ENCODE assay signal across 9 mouse cellular contexts in the genomic region with DNA sequence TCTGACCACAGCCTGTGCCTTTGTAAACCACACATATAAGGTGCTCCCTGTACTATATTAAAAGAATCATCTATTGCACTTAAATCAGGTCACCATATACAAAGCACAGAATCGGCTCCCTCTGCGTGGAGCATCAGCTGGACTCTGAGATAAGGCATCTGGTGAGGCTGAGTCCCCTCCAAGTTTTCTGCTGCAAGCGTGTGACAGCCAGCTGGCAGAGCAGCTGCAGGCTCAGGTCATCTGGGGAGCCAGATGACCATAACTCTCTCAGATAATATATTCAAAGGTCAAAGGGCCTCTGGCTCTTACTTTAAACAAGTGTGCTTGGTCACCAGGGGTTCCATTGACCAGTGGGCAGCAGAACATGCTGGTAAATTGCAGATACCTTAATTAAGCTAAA.
DNase-seq lines count a peak whose midpoint lies in the region; ATAC-seq and TF ChIP-seq lines count a peak whose summit lies in the region.
"Had no signal": no experiment of that assay in that cellular context is flagged by ENCODE, and none has a peak within 500 bp of the region (broad histone marks: within the 10 kb centered on the region; RNA-seq: fewer than 3 reads in every experiment).

No protein-coding gene starts in this region.

- ATAC-seq in stomach, embryonic 16.5 days (ENCODE audit: insufficient read depth, low FRiP score): peak; percentile 41; the same call in 1 of the 2 replicates
- ATAC-seq in stomach, postnatal 0 days (ENCODE audit: low FRiP score, low TSS enrichment): no peak
- ATAC-seq in monocyte, adult 5-6 weeks (replicated peaks; ENCODE audit: insufficient number of reproducible peaks, low FRiP score, low TSS enrichment, poor library complexity, severe bottlenecking): no peak

- H3K36me3 ChIP-seq in heart, embryonic 10.5 days: no peaks in the 10 kb centered on the region
- no peaks in the 10 kb centered on the region for H3K36me3 ChIP-seq in stomach, embryonic 16.5 days (ENCODE audit: control insufficient read depth, insufficient read depth, low read length)
- H3K36me3 ChIP-seq in stomach, postnatal 0 days (ENCODE audit: control insufficient read depth, insufficient read depth, low read length): no peaks in the 10 kb centered on the region
- H3K36me3 ChIP-seq: embryonic facial prominence, embryonic 15.5 days had no signal

- no peak for TF ChIP-seq EP300 in stomach, postnatal 0 days (optimal IDR thresholded peaks at IDR 0.05)

- no peak overlapping the region for H3K9ac ChIP-seq in stomach, embryonic 16.5 days (ENCODE audit: low read length)
- H3K9ac ChIP-seq in stomach, postnatal 0 days (ENCODE audit: low read length): no peak overlapping the region
- H3K9ac ChIP-seq: embryonic facial prominence, embryonic 15.5 days had no signal

- DNase-seq in heart, adult 11 months: peak; percentile 94
- DNase-seq in heart, embryonic 10.5 days (ENCODE audit: low spot score): no peak
- DNase-seq in stomach, postnatal 0 days (ENCODE audit: low spot score): no peak
- DNase-seq in kidney, postnatal 4 days: peak; percentile 72 to 78
- DNase-seq in testis, postnatal 14 days (ENCODE audit: low spot score): no peak
- no peak for DNase-seq in cerebellum, postnatal 25 days

- no peaks in the 10 kb centered on the region for H3K27me3 ChIP-seq in heart, embryonic 10.5 days (ENCODE audit: insufficient read depth, poor library complexity, severe bottlenecking)
- no peaks in the 10 kb centered on the region for H3K27me3 ChIP-seq in stomach, embryonic 16.5 days (ENCODE audit: control insufficient read depth, insufficient read depth, low read length)
- no peaks in the 10 kb centered on the region for H3K27me3 ChIP-seq in stomach, postnatal 0 days (ENCODE audit: control insufficient read depth, insufficient read depth, low read length)
- H3K27me3 ChIP-seq: embryonic facial prominence, embryonic 15.5 days had no signal

- peaks cover 18% of the 10 kb centered on the region for H3K4me1 ChIP-seq in heart, embryonic 10.5 days
- H3K4me1 ChIP-seq in stomach, embryonic 16.5 days (ENCODE audit: control insufficient read depth, insufficient read depth, low read length): peaks cover 20% of the 10 kb centered on the region
- peaks cover 5% of the 10 kb centered on the region; the same call in 1 of the 2 replicates for H3K4me1 ChIP-seq in stomach, postnatal 0 days (replicated peaks; ENCODE audit: control insufficient read depth, insufficient read depth)

- TF ChIP-seq CTCF in stomach, postnatal 0 days (IDR thresholded peaks at IDR 0.05; ENCODE audit: low read depth): no peak

- H3K9me3 ChIP-seq in heart, embryonic 10.5 days: no peaks in the 10 kb centered on the region
- H3K9me3 ChIP-seq in stomach, embryonic 16.5 days (replicated peaks; ENCODE audit: control insufficient read depth, low read length): no peaks in the 10 kb centered on the region
- no peaks in the 10 kb centered on the region for H3K9me3 ChIP-seq in stomach, postnatal 0 days (ENCODE audit: control insufficient read depth, low read length)
- H3K9me3 ChIP-seq: embryonic facial prominence, embryonic 15.5 days had no signal

- H3K4me3 ChIP-seq in heart, embryonic 10.5 days: no peak overlapping the region
- no peak overlapping the region for H3K4me3 ChIP-seq in stomach, embryonic 16.5 days (replicated peaks; ENCODE audit: low read length)
- no peak overlapping the region for H3K4me3 ChIP-seq in stomach, postnatal 0 days (ENCODE audit: low read depth, low read length)
- H3K4me3 ChIP-seq: embryonic facial prominence, embryonic 15.5 days had no signal

- WGBS in heart, embryonic 10.5 days: 30% methylated on average over 3 of the region's 3 CpGs
- WGBS in stomach, embryonic 16.5 days: 24% methylated on average over 3 of the region's 3 CpGs
- WGBS in stomach, postnatal 0 days: 30% methylated on average over 3 of the region's 3 CpGs

- no peak overlapping the region for H3K27ac ChIP-seq in heart, embryonic 10.5 days
- H3K27ac ChIP-seq in stomach, embryonic 16.5 days (ENCODE audit: low read length): no peak overlapping the region
- H3K27ac ChIP-seq in stomach, postnatal 0 days (replicated peaks): no peak overlapping the region
- H3K27ac ChIP-seq: embryonic facial prominence, embryonic 15.5 days had no signal

- H3K4me2 ChIP-seq in stomach, embryonic 16.5 days (ENCODE audit: low read depth, low read length): no peak overlapping the region
- no peak overlapping the region for H3K4me2 ChIP-seq in stomach, postnatal 0 days (replicated peaks; ENCODE audit: low read depth)
- H3K4me2 ChIP-seq: embryonic facial prominence, embryonic 15.5 days had no signal

Comparison
In these comparisons a context has a peak if more than half of its experiments do, and no peak if none do; other contexts are left out.
1. DNase-seq: peak in heart, adult 11 months (single experiment) and kidney, postnatal 4 days (2 of 2); none in heart, embryonic 10.5 days (single experiment), stomach, postnatal 0 days (single experiment), testis, postnatal 14 days (single experiment) and cerebellum, postnatal 25 days (0 of 2).